Mouse (Mus musculus): ENCODE results near the gene Sos1. TPM values are rescaled to one million over a fixed set of nuclear protein-coding genes. Genes with fewer than 3 reads are reported as not detected.

Gene Sos1
- polyA plus RNA-seq, 1 experiment from 2014 or later, result 9.3 TPM

DNA sequence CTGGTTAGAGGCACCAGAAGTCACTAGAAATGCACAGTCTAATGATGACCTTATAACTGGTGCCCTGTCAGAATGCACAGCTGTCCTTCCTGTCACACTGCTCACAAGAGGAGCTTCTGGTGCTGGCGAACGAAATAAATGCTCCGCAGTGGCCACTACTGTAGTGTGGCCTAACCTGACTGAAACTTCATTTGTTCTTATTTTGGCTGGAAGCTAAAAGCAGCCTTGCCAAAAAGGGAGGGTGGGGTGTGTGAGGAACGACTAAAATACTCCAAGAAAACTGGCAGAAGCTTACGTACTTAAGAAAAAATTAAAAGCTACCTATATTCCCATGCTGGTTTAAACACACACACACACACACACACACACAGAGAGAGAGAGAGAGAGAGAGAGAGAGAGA is 53.4 kb downstream of the Sos1 start:
- Histone ChIP-seq H3K4me2 (replicated peaks; ENCODE audit: low read depth, low read length) (no peak overlapping the region), H3K27ac (ENCODE audit: low read length) (no peak overlapping the region), H3K4me3 (ENCODE audit: low read depth, low read length) (no peak overlapping the region), H3K9ac (replicated peaks; ENCODE audit: low read depth, low read length) (no peak overlapping the region), H3K9me3 (ENCODE audit: control insufficient read depth, low read depth, low read length) (no peaks in the 10 kb centered on the region), H3K36me3 (ENCODE audit: control insufficient read depth, insufficient read depth, low read length) (peaks cover 10% of the 10 kb centered on the region), H3K4me1 (ENCODE audit: control insufficient read depth, insufficient read depth, low read length) (no peaks in the 10 kb centered on the region), H3K27me3 (ENCODE audit: control insufficient read depth, insufficient read depth, low read length) (no peaks in the 10 kb centered on the region)
- no peak for ATAC-seq (ENCODE audit: insufficient number of reproducible peaks, insufficient read depth, low FRiP score, low read depth)
- 65% methylated on average over 5 of the region's 5 CpGs for WGBS

GRCm38 (mm10) chr17:80426171-80426570 is 54.1 kb downstream of the Sos1 start:
- Histone ChIP-seq H3K27ac (ENCODE audit: low read length) (no peak overlapping the region), H3K36me3 (ENCODE audit: control insufficient read depth, insufficient read depth, low read length) (peaks cover 10% of the 10 kb centered on the region), H3K9ac (replicated peaks; ENCODE audit: low read depth, low read length) (no peak overlapping the region), H3K4me2 (replicated peaks; ENCODE audit: low read depth, low read length) (no peak overlapping the region), H3K4me3 (ENCODE audit: low read depth, low read length) (no peak overlapping the region), H3K27me3 (ENCODE audit: control insufficient read depth, insufficient read depth, low read length) (no peaks in the 10 kb centered on the region), H3K4me1 (ENCODE audit: control insufficient read depth, insufficient read depth, low read length) (no peaks in the 10 kb centered on the region), H3K9me3 (ENCODE audit: control insufficient read depth, low read depth, low read length) (no peaks in the 10 kb centered on the region)
- no peak for ATAC-seq (ENCODE audit: insufficient number of reproducible peaks, insufficient read depth, low FRiP score, low read depth)
- 81% methylated on average over 7 of the region's 7 CpGs for WGBS

DNA sequence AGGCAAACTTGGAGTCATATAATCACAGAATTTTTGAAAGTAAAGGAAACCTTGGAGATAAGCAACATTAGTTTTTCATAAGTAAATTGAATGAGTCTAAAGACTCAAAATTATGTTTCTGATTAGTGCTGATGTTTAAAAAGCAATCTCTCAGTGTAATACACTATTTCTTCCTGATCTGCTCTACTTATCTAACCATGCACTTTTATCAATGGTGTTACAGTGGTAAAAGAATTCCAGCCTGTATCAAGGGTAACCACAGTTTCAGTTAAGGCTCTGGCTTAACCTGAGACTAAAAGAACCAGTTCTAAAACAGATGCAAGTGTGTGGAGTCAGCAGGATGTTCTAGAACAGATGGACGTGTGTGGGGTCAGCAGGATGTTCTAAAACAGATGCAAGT is 59.3 kb downstream of the Sos1 start:
- H3K9ac ChIP-seq (replicated peaks; ENCODE audit: low read depth, low read length), result no peak overlapping the region
- H3K4me3 ChIP-seq (ENCODE audit: low read depth, low read length), result no peak overlapping the region
- no peaks in the 10 kb centered on the region for H3K27me3 ChIP-seq (ENCODE audit: control insufficient read depth, insufficient read depth, low read length)
- H3K9me3 ChIP-seq (ENCODE audit: control insufficient read depth, low read depth, low read length), result no peaks in the 10 kb centered on the region
- H3K4me1 ChIP-seq (ENCODE audit: control insufficient read depth, insufficient read depth, low read length), result no peaks in the 10 kb centered on the region
- H3K27ac ChIP-seq (ENCODE audit: low read length), result no peak overlapping the region
- H3K36me3 ChIP-seq (ENCODE audit: control insufficient read depth, insufficient read depth, low read length), result peaks cover 34% of the 10 kb centered on the region
- ATAC-seq (ENCODE audit: insufficient number of reproducible peaks, insufficient read depth, low FRiP score, low read depth), result no peak
- H3K4me2 ChIP-seq (replicated peaks; ENCODE audit: low read depth, low read length), result no peak overlapping the region
- WGBS, result 93% methylated on average over 1 of the region's 1 CpGs

DNA sequence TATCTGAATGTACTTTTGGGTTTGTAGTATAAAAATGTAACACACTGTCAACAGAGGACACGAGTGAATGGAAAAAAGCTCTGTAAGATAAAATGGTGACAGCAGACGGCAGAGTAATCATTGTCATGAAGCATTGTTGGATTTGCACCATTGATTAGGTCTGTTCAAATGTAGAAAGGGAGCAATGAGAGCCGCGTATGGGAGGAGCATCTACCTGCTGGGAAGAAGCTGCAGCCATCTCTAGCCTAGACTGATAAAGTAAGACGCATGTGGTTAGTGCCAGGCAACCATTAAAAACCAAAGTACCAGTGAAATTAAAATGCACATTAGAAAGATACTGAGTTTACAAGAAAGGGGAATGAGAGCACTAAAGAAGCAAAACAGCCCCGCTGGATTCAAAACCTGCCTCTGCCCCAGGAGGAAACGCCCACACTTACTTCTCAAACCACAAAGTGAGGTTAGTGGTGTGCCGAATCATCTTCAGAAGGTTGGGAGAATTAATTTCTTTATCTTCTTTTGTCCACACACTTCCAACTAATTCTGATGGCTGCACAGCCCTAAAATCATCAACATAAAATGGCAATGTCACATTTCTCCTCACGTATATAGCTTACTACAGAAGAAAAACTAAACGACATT is 61.6 kb downstream of the Sos1 start:
- Histone ChIP-seq H3K36me3 (ENCODE audit: control insufficient read depth, insufficient read depth, low read length) (peaks cover 43% of the 10 kb centered on the region), H3K4me1 (ENCODE audit: control insufficient read depth, insufficient read depth, low read length) (no peaks in the 10 kb centered on the region), H3K4me3 (ENCODE audit: low read depth, low read length) (no peak overlapping the region), H3K9me3 (ENCODE audit: control insufficient read depth, low read depth, low read length) (no peaks in the 10 kb centered on the region), H3K9ac (replicated peaks; ENCODE audit: low read depth, low read length) (no peak overlapping the region), H3K27me3 (ENCODE audit: control insufficient read depth, insufficient read depth, low read length) (no peaks in the 10 kb centered on the region), H3K4me2 (replicated peaks; ENCODE audit: low read depth, low read length) (no peak overlapping the region), H3K27ac (ENCODE audit: low read length) (no peak overlapping the region)
- 90% methylated on average over 10 of the region's 10 CpGs for WGBS
- no peak for ATAC-seq (ENCODE audit: insufficient number of reproducible peaks, insufficient read depth, low FRiP score, low read depth)

DNA sequence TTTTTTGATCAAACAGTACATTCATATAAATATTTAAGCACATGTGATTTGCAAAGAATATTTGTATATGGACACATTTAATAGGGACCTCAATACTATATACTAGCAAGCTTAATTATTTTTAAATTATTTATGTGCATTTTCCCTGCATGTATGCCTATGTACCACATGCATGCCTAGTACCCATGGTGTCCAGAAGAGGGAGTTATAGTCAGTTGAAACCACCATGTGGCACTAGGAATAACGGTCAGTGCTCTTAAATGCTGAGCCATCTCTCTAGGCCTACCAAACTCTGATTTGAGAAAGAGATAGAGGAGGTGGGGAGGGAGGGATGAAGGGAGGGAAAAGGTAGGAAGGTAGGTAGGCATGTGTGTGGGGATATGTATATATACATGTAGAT is 69.1 kb downstream of the Sos1 start:
- ATAC-seq (ENCODE audit: insufficient number of reproducible peaks, insufficient read depth, low FRiP score, low read depth), result no peak
- no peak overlapping the region for H3K4me3 ChIP-seq (ENCODE audit: low read depth, low read length)
- H3K4me2 ChIP-seq (replicated peaks; ENCODE audit: low read depth, low read length), result no peak overlapping the region
- no peaks in the 10 kb centered on the region for H3K9me3 ChIP-seq (ENCODE audit: control insufficient read depth, low read depth, low read length)
- H3K36me3 ChIP-seq (ENCODE audit: control insufficient read depth, insufficient read depth, low read length), result peaks cover 56% of the 10 kb centered on the region
- no peak overlapping the region for H3K9ac ChIP-seq (replicated peaks; ENCODE audit: low read depth, low read length)
- H3K27ac ChIP-seq (ENCODE audit: low read length), result no peak overlapping the region
- H3K4me1 ChIP-seq (ENCODE audit: control insufficient read depth, insufficient read depth, low read length), result no peaks in the 10 kb centered on the region
- 63% methylated on average over 1 of the region's 1 CpGs for WGBS
- no peaks in the 10 kb centered on the region for H3K27me3 ChIP-seq (ENCODE audit: control insufficient read depth, insufficient read depth, low read length)

- Histone ChIP-seq H3K36me3 (ENCODE audit: control insufficient read depth, insufficient read depth, low read length) (peaks cover 12% of the 10 kb centered on the region), H3K9me3 (ENCODE audit: control insufficient read depth, low read depth, low read length) (no peaks in the 10 kb centered on the region), H3K27me3 (ENCODE audit: control insufficient read depth, insufficient read depth, low read length) (no peaks in the 10 kb centered on the region), H3K27ac (ENCODE audit: low read length) (no peak overlapping the region), H3K9ac (replicated peaks; ENCODE audit: low read depth, low read length) (no peak overlapping the region), H3K4me2 (replicated peaks; ENCODE audit: low read depth, low read length) (no peak overlapping the region), H3K4me3 (ENCODE audit: low read depth, low read length) (no peak overlapping the region), H3K4me1 (ENCODE audit: control insufficient read depth, insufficient read depth, low read length) (no peaks in the 10 kb centered on the region)
- WGBS, result 96% methylated on average over 7 of the region's 7 CpGs
- no peak for ATAC-seq (ENCODE audit: insufficient number of reproducible peaks, insufficient read depth, low FRiP score, low read depth)
Measured at GRCm38 (mm10) chr17:80398243-80398642, 82.0 kb downstream of the Sos1 start.

- WGBS, result 10% methylated on average over 17 of the region's 17 CpGs
- H3K27ac ChIP-seq (ENCODE audit: low read length), result no peak overlapping the region
- H3K9me3 ChIP-seq (ENCODE audit: control insufficient read depth, low read depth, low read length), result no peaks in the 10 kb centered on the region
- peak overlapping the region; percentile 11; the same call in 1 of the 2 replicates for H3K9ac ChIP-seq (replicated peaks; ENCODE audit: low read depth, low read length)
- H3K36me3 ChIP-seq (ENCODE audit: control insufficient read depth, insufficient read depth, low read length), result no peaks in the 10 kb centered on the region
- no peaks in the 10 kb centered on the region for H3K4me1 ChIP-seq (ENCODE audit: control insufficient read depth, insufficient read depth, low read length)
- H3K4me2 ChIP-seq (replicated peaks; ENCODE audit: low read depth, low read length), result peak overlapping the region; percentile 56
- ATAC-seq (ENCODE audit: insufficient number of reproducible peaks, insufficient read depth, low FRiP score, low read depth), result peak; percentile 79
- H3K4me3 ChIP-seq (ENCODE audit: low read depth, low read length), result peak overlapping the region; percentile 40
- no peaks in the 10 kb centered on the region for H3K27me3 ChIP-seq (ENCODE audit: control insufficient read depth, insufficient read depth, low read length)
Measured at GRCm38 (mm10) chr17:80391423-80392403, 88.5 kb downstream of the Sos1 start.

DNA sequence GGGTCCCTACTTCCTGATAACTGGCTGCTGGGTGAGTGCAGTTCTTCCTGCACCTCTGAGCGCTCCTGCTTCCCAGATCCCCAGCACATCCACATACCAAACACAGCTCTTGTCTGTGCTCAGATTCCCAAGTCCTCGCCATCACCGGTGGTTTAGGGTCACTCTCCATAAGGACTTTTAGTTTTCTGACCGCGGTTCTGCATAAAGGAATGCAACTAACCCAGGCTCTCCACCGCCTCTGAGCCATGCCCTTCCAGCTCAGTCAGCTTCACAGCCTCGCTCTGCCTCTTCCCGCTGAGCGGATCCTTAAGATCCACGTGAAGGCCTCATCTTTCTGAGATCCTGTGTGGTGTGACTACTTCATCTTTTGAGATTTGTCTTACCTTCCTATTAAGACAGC is 90.2 kb downstream of the Sos1 start:
- H3K36me3 ChIP-seq (ENCODE audit: control insufficient read depth, insufficient read depth, low read length), result no peaks in the 10 kb centered on the region
- H3K4me1 ChIP-seq (ENCODE audit: control insufficient read depth, insufficient read depth, low read length), result no peaks in the 10 kb centered on the region
- no peak overlapping the region for H3K9ac ChIP-seq (replicated peaks; ENCODE audit: low read depth, low read length)
- no peaks in the 10 kb centered on the region for H3K27me3 ChIP-seq (ENCODE audit: control insufficient read depth, insufficient read depth, low read length)
- H3K27ac ChIP-seq (ENCODE audit: low read length), result no peak overlapping the region
- no peak for ATAC-seq (ENCODE audit: insufficient number of reproducible peaks, insufficient read depth, low FRiP score, low read depth)
- no peak overlapping the region for H3K4me3 ChIP-seq (ENCODE audit: low read depth, low read length)
- H3K4me2 ChIP-seq (replicated peaks; ENCODE audit: low read depth, low read length), result no peak overlapping the region
- no peaks in the 10 kb centered on the region for H3K9me3 ChIP-seq (ENCODE audit: control insufficient read depth, low read depth, low read length)
- WGBS, result 64% methylated on average over 10 of the region's 10 CpGs
